In the genomic region with DNA sequence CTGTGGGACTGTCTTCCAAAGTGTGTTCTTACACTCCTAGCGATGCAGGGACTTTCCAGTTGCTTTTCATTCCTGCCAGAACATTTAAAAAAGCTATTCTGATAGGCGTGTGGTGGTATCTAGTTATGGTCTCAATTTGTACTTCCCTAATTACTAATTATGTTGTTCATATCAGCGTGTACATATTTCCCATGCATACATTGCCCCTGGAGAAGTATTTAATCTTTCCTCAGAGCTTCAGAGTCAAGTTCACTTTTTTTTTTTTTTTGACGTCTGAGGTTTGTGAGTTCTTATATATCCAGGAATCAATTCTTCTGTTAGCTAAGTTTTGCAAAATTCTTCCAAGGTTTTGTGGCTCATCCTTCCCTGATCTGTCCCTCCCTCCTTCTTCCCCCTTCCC, we compare ENCODE assay signal across 26 mouse cellular contexts. TPM values are rescaled to one million over a fixed set of nuclear protein-coding genes. Genes with fewer than 3 reads are reported as not detected.
A peak's percentile ranks its signal among the peaks of the same experiment; 100 is the strongest.
DNase-seq lines count a peak whose midpoint lies in the region; ATAC-seq and TF ChIP-seq lines count a peak whose summit lies in the region.
"Had no signal": no experiment of that assay in that cellular context is flagged by ENCODE, and none has a peak within 500 bp of the region (broad histone marks: within the 10 kb centered on the region; RNA-seq: fewer than 3 reads in every experiment).

No protein-coding gene starts in this region.

- peak; percentile 48 for DNase-seq in MEL (ENCODE audit: low read depth, low spot score)
- peak; percentile 39 for DNase-seq in MEL-GATA-1-ER (ENCODE audit: extremely low read depth, low read depth)
- no peak for DNase-seq in yolk sac, embryonic 10.5 days (ENCODE audit: low spot score)
- DNase-seq: adrenal gland, adult 2 months; adrenal gland, adult 8-10 months; adrenal gland, postnatal 10 days; adrenal gland, postnatal 14 days; adrenal gland, postnatal 25 days; adrenal gland, postnatal 36 days; B cell, adult 2 months; cerebellum, adult 11 months; cerebellum, adult 11-12 months; cerebellum, adult 18-20 months; cerebellum, adult 2 months; cerebellum, adult 8-10 months had no signal

- peaks cover 0 to 2% of the 10 kb centered on the region in 2 experiments; a peak in 2 of 4 replicates for H3K36me3 ChIP-seq in MEL (ENCODE audit: control insufficient read depth in 1 of 2, insufficient read depth in 2 of 2, low read length in 2 of 2)
- H3K36me3 ChIP-seq: G1E had no signal

- no peak for TF ChIP-seq RAD21 in MEL (IDR thresholded peaks at IDR 0.05; ENCODE audit: low read depth, low read length)

- no peaks in the 10 kb centered on the region for H3K9me3 ChIP-seq in MEL (replicated peaks; ENCODE audit: insufficient read depth, low read length)
- H3K9me3 ChIP-seq: G1E had no signal

- H3K27ac ChIP-seq in MEL (ENCODE audit: control insufficient read depth, low read depth, low read length): no peak overlapping the region

- TF ChIP-seq CTCF in MEL (IDR thresholded peaks at IDR 0.05 in 2 of 3, conservative IDR thresholded peaks at IDR 0.05 in 1 of 3; ENCODE audit: control insufficient read depth in 1 of 3, insufficient read depth in 1 of 3, low read depth in 2 of 3, low read length in 3 of 3, poor library complexity in 1 of 3, severe bottlenecking in 1 of 3): no peak

- ATAC-seq in megakaryocyte, adult 5-6 weeks (ENCODE audit: poor library complexity, severe bottlenecking): no peak
- ATAC-seq: activated CD4-positive, CD25-positive, alpha-beta regulatory T cell, adult 4 months; CD4-positive, CD25-positive, alpha-beta regulatory T cell, adult 4 months; Patski had no signal

- H3K4me1 ChIP-seq in MEL (ENCODE audit: control insufficient read depth in 1 of 2, insufficient read depth in 2 of 2, low read length in 2 of 2): no peaks in the 10 kb centered on the region; a peak in 2 of 4 replicates

- peak; percentile 44 to 56; a peak in 3 of 4 replicates for TF ChIP-seq EP300 in MEL (IDR thresholded peaks at IDR 0.05; ENCODE audit: low read depth in 1 of 2, low read length in 2 of 2)

- no peaks in the 10 kb centered on the region for H3K79me2 ChIP-seq in MEL (ENCODE audit: control insufficient read depth, insufficient read depth, low read length, poor library complexity)

- H3K27me3 ChIP-seq in MEL (ENCODE audit: control insufficient read depth in 1 of 2, insufficient read depth in 2 of 2, low read length in 2 of 2): no peaks in the 10 kb centered on the region; a peak in 1 of 4 replicates
- H3K27me3 ChIP-seq: CH12.LX, Patski had no signal

- no peak for TF ChIP-seq POLR2A in MEL (IDR thresholded peaks at IDR 0.05; ENCODE audit: control insufficient read depth in 1 of 2, insufficient read depth in 1 of 2, low read depth in 1 of 2, low read length in 2 of 2, poor library complexity in 1 of 2)

- no peak overlapping the region for H3K9ac ChIP-seq in MEL (ENCODE audit: control insufficient read depth, low read depth, low read length, poor library complexity, severe bottlenecking)

- no peak overlapping the region for H3K4me3 ChIP-seq in MEL (ENCODE audit: control insufficient read depth in 1 of 2, insufficient read depth in 1 of 2, low read depth in 2 of 2, low read length in 2 of 2)

TF ChIP-seq in MEL, 35 proteins besides CTCF, POLR2A, EP300 and RAD21:
- no peak for TF ChIP-seq MAX (IDR thresholded peaks at IDR 0.05; ENCODE audit: low read length)
- TF ChIP-seq ZNF384 (IDR thresholded peaks at IDR 0.05; ENCODE audit: low read depth, low read length): peak; percentile 86
- TF ChIP-seq ETS1 (IDR thresholded peaks at IDR 0.05; ENCODE audit: low read depth, low read length): 0 out of 2 replicates have a peak, but pooled peaks have one; percentile 16
- TF ChIP-seq E2F4 (IDR thresholded peaks at IDR 0.05; ENCODE audit: borderline replicate concordance, low read depth, low read length): no peak
- 0 out of 2 replicates have a peak, but pooled peaks have one; percentile 19 for TF ChIP-seq TCF12 (IDR thresholded peaks at IDR 0.05; ENCODE audit: low read depth, low read length)

RNA-seq across cellular contexts. Expression of gene Rpl36-ps4, which starts 15.4 kb away (rescaled TPM):
- not detected in 2 replicates for total RNA-seq in MEL (2012; rRNA removed)
- not detected for polyA plus RNA-seq in MEL (2012; ENCODE audit: insufficient read depth in 1 of 2, insufficient read length in 2 of 2, low read depth in 1 of 2, low replicate concordance in 2 of 2, missing spikeins in 1 of 2)
- not detected in 2 replicates for total RNA-seq in megakaryocyte, adult 5-6 weeks (2015)
- not detected in 2 replicates for total RNA-seq in megakaryocyte, adult 5-6 weeks (2017)
- total RNA-seq: adrenal gland, adult 18-20 months; adrenal gland, adult 2 months; adrenal gland, adult 8-10 months; adrenal gland, postnatal 10 days; adrenal gland, postnatal 14 days; adrenal gland, postnatal 25 days; adrenal gland, postnatal 36 days; adrenal gland, postnatal 4 days; CH12.LX; ES-E14; G1E had no signal
- polyA plus RNA-seq: activated CD4-positive, CD25-positive, alpha-beta regulatory T cell, adult 4 months; adrenal gland, adult 2 months; brain, embryonic 14.5 days; C2C12; CD4-positive, CD25-positive, alpha-beta regulatory T cell, adult 4 months; cerebellum, adult 2 months; G1E; Patski had no signal

RNA-seq across cellular contexts. Expression of gene Msh6, which starts 38.7 kb away (rescaled TPM):
- total RNA-seq in MEL (2012; rRNA removed): 118 and 126 TPM in 2 replicates
- polyA plus RNA-seq in MEL (2012; ENCODE audit: insufficient read depth in 1 of 2, insufficient read length in 2 of 2, low read depth in 1 of 2, low replicate concordance in 2 of 2, missing spikeins in 1 of 2): 100 to 1,000 TPM; 144 to 167 TPM
- total RNA-seq in megakaryocyte, adult 5-6 weeks (2015): 22.4 and 22.8 TPM in 2 replicates
- total RNA-seq in megakaryocyte, adult 5-6 weeks (2017): 41.4 and 45.5 TPM in 2 replicates
